Mouse (Mus musculus) intestine, postnatal 0 days (tissue): ENCODE measurements around the gene Paqr5. TPM values are rescaled to one million over a fixed set of nuclear protein-coding genes. Genes with fewer than 3 reads are reported as not detected.

ENCODE experiments used
- ATAC-seq: fragments of 200-750 bp; cut with Nextera tagmentation; 2 replicates; pipeline ENCODE4 v1.8.0; 2017; ENCODE audit warnings: mild to moderate bottlenecking, moderate TSS enrichment, moderate library complexity
- H3K27ac ChIP-seq: fragments of 300-500 bp; sonication (generic); 2 replicates; pipeline ENCODE4 v1.5.1; 2014; ENCODE audit warnings: mild to moderate bottlenecking, low read depth, low read length, moderate library complexity
- H3K27me3 ChIP-seq: fragments of 300-500 bp; sonication (generic); replicated peaks from 2 replicates; pipeline ENCODE4 v1.6.1; 2014; ENCODE audit warnings: low read length, mixed read lengths; ENCODE audit not compliant: control insufficient read depth, insufficient read depth
- H3K36me3 ChIP-seq: fragments of 300-500 bp; sonication (generic); 2 replicates; pipeline ENCODE4 v1.6.1; 2014; ENCODE audit warnings: mild to moderate bottlenecking, moderate library complexity; ENCODE audit not compliant: control insufficient read depth, insufficient read depth
- H3K4me1 ChIP-seq: fragments of 300-500 bp; sonication (generic); replicated peaks from 2 replicates; pipeline ENCODE4 v1.6.1; 2014; ENCODE audit warnings: antibody characterized with exemption, low read length, mixed read lengths; ENCODE audit not compliant: control insufficient read depth, insufficient read depth
- H3K4me2 ChIP-seq: fragments of 300-500 bp; sonication (generic); replicated peaks from 2 replicates; pipeline ENCODE4 v1.6.1; 2014; ENCODE audit warnings: low read depth, mild to moderate bottlenecking, moderate library complexity
- H3K4me3 ChIP-seq: fragments of 300-500 bp; sonication (generic); 2 replicates; pipeline ENCODE4 v1.5.1; 2014; ENCODE audit warnings: low read depth, low read length
- H3K9ac ChIP-seq: fragments of 300-500 bp; sonication (generic); 2 replicates; pipeline ENCODE4 v1.6.1; 2014; ENCODE audit warnings: mild to moderate bottlenecking, low read depth, low read length
- H3K9me3 ChIP-seq: fragments of 300-500 bp; sonication (generic); 2 replicates; pipeline ENCODE4 v1.6.1; 2016; ENCODE audit warnings: mixed run types; ENCODE audit not compliant: control insufficient read depth
- CTCF ChIP-seq: sonication (generic); IDR thresholded peaks from 2 replicates; pipeline ENCODE4 v1.5.1; 2016; ENCODE audit warnings: low read depth, mild to moderate bottlenecking, control low read depth, antibody characterized with exemption, moderate library complexity
- WGBS: fragments of 180-500 bp; shearing (Covaris S2); extraction: QIAGEN DNeasy Blood & Tissue Kit; methylation state at CpG from one replicate; pipeline ENCODE4 v1.1.7; 2014; 5-methylcytosine and 5-hydroxymethylcytosine counted together
- polyA plus RNA-seq: library from polyadenylated mRNA; unstranded; fragments of >200 nt; fragmentation: Nextera tagmentation; extraction: Ambion mirVana; gene quantifications from 2 replicates; pipeline ENCODE4 v1.2.1, GENCODE M21; 2015

Gene Paqr5
- polyA plus RNA-seq, 1 experiment from 2014 or later, result 5.1 TPM

DNA sequence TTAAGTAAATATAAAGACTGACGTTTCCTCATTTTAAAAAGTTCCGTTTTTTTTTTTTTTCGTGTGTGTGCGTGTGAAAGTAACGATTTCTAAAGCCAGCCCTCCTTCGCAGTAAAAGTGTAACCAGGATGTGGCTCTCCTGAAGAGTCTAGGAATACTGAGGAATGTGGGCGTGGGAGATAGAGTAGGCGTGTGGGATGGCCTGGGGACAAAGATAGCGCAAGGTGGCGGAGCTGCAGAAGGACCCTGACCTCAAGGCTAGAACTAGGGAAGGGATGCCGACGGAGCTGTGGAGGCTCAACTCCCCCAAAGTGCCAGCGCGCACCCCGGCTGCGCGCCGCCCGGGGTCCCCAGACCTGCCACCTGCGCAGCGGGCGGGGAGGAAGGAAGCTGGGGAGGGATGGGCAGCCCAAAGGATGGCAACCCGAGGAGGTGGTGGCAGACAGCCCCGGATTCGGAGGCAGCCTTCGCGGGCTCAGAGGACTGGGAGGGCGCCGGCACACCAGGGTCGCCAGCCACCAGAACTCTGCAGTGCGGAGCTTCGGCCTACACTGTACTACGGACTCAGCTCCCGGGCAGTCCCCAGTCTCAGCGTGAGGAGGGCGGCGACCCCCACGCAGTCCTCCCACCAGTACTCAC lies 80.6 kb downstream of the Paqr5 start:
- under 1% methylated on average over 35 of the region's 38 CpGs for WGBS

DNA sequence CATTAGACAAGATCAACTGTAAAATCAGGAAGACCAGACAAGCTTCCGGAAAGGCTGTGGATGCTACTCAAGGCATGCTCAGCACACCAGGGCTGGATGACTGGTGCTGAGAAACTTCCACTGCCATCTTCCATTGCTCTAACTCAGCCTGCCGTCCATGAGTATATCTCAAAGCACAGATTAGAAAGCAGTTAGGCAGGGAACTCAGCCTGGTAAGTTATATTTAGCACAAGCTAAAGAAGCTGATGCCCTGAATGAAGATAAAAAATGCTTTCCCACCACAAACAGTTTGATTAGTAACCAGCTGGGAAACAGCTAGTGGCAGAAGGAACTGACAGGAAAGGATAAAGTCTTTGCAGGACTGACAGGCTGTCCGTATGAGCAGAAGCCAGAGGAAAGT lies 85.6 kb downstream of the Paqr5 start:
- no peak overlapping the region for H3K27ac ChIP-seq
- no peak overlapping the region for H3K9ac ChIP-seq
- H3K27me3 ChIP-seq, result no peaks in the 10 kb centered on the region
- ATAC-seq, result no peak
- no peaks in the 10 kb centered on the region for H3K4me1 ChIP-seq
- H3K4me3 ChIP-seq, result no peak overlapping the region
- WGBS, result 66% methylated on average over 3 of the region's 3 CpGs
- H3K9me3 ChIP-seq, result no peaks in the 10 kb centered on the region
- TF ChIP-seq CTCF, result no peak
- H3K4me2 ChIP-seq, result no peak overlapping the region
- peaks cover 27% of the 10 kb centered on the region for H3K36me3 ChIP-seq

More for the DNA sequence above, 80.6 kb downstream of the Paqr5 start:
- H3K4me3 ChIP-seq, result peak overlapping the region; percentile 76
- no peak for TF ChIP-seq CTCF
- peak; percentile 65 for ATAC-seq
- H3K4me1 ChIP-seq, result peaks cover 5% of the 10 kb centered on the region; the same call in 1 of the 2 replicates
- H3K27me3 ChIP-seq, result no peaks in the 10 kb centered on the region
- H3K27ac ChIP-seq, result 0 out of 2 replicates have a peak overlapping the region, but pooled peaks have one; percentile 28
- H3K9ac ChIP-seq, result peak overlapping the region; percentile 48
- no peaks in the 10 kb centered on the region for H3K36me3 ChIP-seq
- peak overlapping the region; percentile 99 for H3K4me2 ChIP-seq
- no peaks in the 10 kb centered on the region for H3K9me3 ChIP-seq

DNA sequence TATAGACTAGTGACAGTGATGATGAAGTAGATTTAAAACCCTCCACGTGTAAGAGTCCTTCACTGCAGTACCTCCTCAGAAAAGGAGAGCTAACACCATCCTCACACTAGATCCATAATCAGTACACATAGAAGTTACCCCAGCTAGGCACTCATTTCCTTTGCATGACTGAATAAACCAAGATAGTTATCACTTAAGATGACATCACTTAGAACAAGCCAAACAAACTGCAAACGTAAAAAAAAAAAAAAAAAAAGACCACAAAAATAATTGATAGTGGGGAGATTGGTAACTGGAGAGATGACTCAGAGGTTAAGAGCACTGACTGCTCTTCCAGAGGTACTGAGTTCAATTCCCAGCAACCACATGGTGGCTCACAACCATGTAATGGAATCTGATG lies 93.3 kb downstream of the Paqr5 start:
- ATAC-seq, result no peak
- 62% methylated on average over 2 of the region's 2 CpGs for WGBS
- no peak for TF ChIP-seq CTCF
- Histone ChIP-seq H3K9ac (no peak overlapping the region), H3K27ac (no peak overlapping the region), H3K36me3 (peaks cover 67% of the 10 kb centered on the region), H3K4me2 (no peak overlapping the region), H3K4me3 (no peak overlapping the region), H3K4me1 (no peaks in the 10 kb centered on the region), H3K27me3 (no peaks in the 10 kb centered on the region), H3K9me3 (no peaks in the 10 kb centered on the region)

DNA sequence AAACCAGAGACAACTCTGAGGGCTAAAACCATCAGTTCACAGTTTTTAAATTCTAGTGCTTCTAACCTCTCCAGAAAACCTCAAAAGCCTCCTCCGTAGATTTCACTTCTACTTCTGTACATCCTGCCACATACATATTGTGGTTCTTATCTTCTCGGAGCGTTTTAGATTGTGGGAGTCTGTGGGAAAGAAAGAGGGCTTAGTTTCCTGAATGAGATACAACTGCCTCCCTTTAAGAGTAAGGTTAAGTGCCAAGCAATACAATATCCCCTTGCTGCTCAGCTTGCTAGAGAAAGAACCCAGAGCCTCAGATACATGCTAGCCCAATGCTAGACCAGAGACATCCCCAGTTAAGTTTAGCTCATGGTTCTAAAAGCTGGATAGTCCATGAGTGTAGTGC lies 94.6 kb downstream of the Paqr5 start:
- Histone ChIP-seq H3K36me3 (peaks cover 65% of the 10 kb centered on the region), H3K4me1 (no peaks in the 10 kb centered on the region), H3K9ac (no peak overlapping the region), H3K4me2 (no peak overlapping the region), H3K4me3 (no peak overlapping the region), H3K9me3 (no peaks in the 10 kb centered on the region), H3K27ac (no peak overlapping the region), H3K27me3 (no peaks in the 10 kb centered on the region)
- WGBS, result 88% methylated on average over 3 of the region's 3 CpGs
- TF ChIP-seq CTCF, result no peak
- no peak for ATAC-seq

DNA sequence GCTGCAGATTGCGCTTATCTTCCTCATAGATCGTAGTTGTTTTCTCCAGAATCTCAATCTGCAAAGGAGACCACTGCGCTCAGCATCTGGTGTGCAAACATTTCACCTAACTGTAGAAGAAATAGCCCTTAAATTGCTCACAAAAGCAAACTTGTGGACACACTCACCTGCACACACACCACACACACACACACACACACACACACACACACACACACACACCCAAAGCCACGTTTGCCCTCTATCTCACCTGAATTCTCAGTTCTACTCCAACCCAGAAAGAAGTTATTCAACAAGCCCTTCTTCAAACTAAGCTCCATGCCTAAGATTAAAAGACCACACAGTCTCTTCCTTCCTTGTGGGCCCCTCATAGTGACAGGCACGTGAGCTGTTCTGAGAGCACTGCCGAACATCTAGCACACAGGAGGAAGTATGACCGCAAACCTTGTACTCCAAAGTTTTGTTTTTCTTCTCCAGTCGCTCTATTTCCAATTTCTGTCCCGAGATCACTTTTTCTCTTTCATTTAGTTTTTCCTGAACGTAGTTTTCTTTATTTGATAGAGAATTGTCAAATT lies 101.5 kb downstream of the Paqr5 start:
- Histone ChIP-seq H3K9me3 (no peaks in the 10 kb centered on the region), H3K4me1 (no peaks in the 10 kb centered on the region), H3K27me3 (no peaks in the 10 kb centered on the region), H3K36me3 (peaks cover 59% of the 10 kb centered on the region), H3K4me3 (no peak overlapping the region), H3K27ac (no peak overlapping the region), H3K4me2 (no peak overlapping the region), H3K9ac (no peak overlapping the region)
- no peak for ATAC-seq
- TF ChIP-seq CTCF, result no peak
- WGBS, result 86% methylated on average over 10 of the region's 10 CpGs

DNA sequence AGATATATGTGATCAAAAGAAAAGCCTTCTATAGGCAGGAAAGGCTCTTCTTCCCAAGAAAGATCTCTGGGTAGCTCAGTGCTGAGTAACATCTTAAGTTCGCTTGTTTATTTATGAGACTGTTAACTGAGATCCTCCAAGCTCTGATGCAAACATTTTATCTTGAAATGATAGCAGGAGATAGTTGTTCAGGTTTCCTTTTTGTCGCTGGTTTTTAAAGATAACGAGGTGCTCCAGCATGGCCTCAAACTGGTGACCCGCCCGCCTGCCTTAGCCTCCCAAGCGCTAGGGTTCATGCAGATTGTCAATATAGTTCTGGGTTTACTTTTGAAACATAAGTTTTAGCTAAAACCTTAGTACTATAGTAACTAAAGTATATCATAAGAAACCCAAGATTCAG lies 106.3 kb downstream of the Paqr5 start:
- no peak overlapping the region for H3K4me3 ChIP-seq
- H3K27ac ChIP-seq, result no peak overlapping the region
- no peaks in the 10 kb centered on the region for H3K4me1 ChIP-seq
- no peak for TF ChIP-seq CTCF
- 86% methylated on average over 6 of the region's 6 CpGs for WGBS
- H3K4me2 ChIP-seq, result no peak overlapping the region
- peaks cover 47% of the 10 kb centered on the region for H3K36me3 ChIP-seq
- no peaks in the 10 kb centered on the region for H3K27me3 ChIP-seq
- no peak overlapping the region for H3K9ac ChIP-seq
- no peak for ATAC-seq
- no peaks in the 10 kb centered on the region for H3K9me3 ChIP-seq
